In the genomic region with DNA sequence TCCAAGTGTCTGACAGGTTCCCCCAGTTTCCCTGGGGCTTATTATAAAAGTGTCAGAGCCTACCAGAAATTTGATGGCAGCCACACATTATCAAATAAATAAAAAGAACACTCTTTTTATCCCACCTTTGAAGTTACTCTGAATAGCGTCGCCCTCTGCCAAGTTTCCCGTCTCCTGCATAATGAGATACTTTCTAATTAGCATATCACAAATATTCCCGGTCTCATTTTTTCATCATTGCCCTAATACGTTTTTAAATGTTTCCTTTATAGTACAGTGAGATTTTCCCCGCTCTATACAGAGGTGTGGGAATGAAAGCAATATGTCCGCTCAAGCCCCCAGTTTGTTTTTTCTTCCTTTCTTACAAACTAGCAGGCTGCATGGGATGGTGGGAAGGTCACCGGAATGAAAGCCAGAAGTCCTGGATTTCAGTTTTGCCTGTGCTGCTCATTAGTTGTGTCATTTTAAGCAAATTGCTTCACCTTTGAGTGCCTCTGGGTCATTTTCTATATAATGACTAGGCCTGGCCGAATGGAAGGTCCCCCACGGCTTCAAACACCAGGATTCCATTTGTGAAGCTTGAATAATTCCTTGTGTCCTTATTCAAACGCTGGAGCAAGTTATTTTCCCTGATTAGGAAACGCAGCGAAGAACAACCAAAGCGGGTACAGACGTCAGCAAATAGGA, we compare ENCODE assay signal across 7 mouse cellular contexts.
DNase-seq lines count a peak whose midpoint lies in the region; ATAC-seq and TF ChIP-seq lines count a peak whose summit lies in the region.

No protein-coding gene starts in this region.

- no peak for TF ChIP-seq CTCF in midbrain, postnatal 0 days (IDR thresholded peaks at IDR 0.05)

- ATAC-seq in kidney, embryonic 14.5 days (ENCODE audit: low FRiP score, low TSS enrichment), result no peak
- ATAC-seq in embryonic facial prominence, embryonic 12.5 days (ENCODE audit: insufficient number of reproducible peaks, insufficient read depth, low FRiP score, low TSS enrichment), result no peak
- ATAC-seq in midbrain, postnatal 0 days (ENCODE audit: low FRiP score), result no peak

- DNase-seq in kidney, adult 11 months, result peak; percentile 25
- no peak for DNase-seq in hindbrain, embryonic 10.5 days (ENCODE audit: low spot score)
- peak; percentile 30 for DNase-seq in midbrain, postnatal 0 days (ENCODE audit: low spot score)
- no peak for DNase-seq in adipocyte (ENCODE audit: low spot score)
- DNase-seq in urinary bladder, postnatal 25 days (ENCODE audit: low spot score), result no peak

- no peak overlapping the region for H3K27ac ChIP-seq in kidney, embryonic 14.5 days (ENCODE audit: low read depth, low read length)
- H3K27ac ChIP-seq in embryonic facial prominence, embryonic 12.5 days, result 0 out of 2 replicates have a peak overlapping the region, but pooled peaks have one; percentile 23
- 0 out of 2 replicates have a peak overlapping the region, but pooled peaks have one; percentile 12 for H3K27ac ChIP-seq in hindbrain, embryonic 10.5 days
- peak overlapping the region; percentile 57 for H3K27ac ChIP-seq in midbrain, postnatal 0 days (ENCODE audit: low read depth, low read length)

- WGBS in kidney, embryonic 14.5 days, result 58% methylated on average over 15 of the region's 15 CpGs
- WGBS in embryonic facial prominence, embryonic 12.5 days, result 16% methylated on average over 15 of the region's 15 CpGs
- WGBS in hindbrain, embryonic 10.5 days, result 19% methylated on average over 15 of the region's 15 CpGs
- 10% methylated on average over 15 of the region's 15 CpGs for WGBS in midbrain, postnatal 0 days

- no peaks in the 10 kb centered on the region for H3K36me3 ChIP-seq in kidney, embryonic 14.5 days (ENCODE audit: control insufficient read depth, insufficient read depth, low read length)
- no peaks in the 10 kb centered on the region for H3K36me3 ChIP-seq in embryonic facial prominence, embryonic 12.5 days
- H3K36me3 ChIP-seq in hindbrain, embryonic 10.5 days, result no peaks in the 10 kb centered on the region
- no peaks in the 10 kb centered on the region for H3K36me3 ChIP-seq in midbrain, postnatal 0 days (ENCODE audit: insufficient read depth, low read length)

- H3K27me3 ChIP-seq in kidney, embryonic 14.5 days (ENCODE audit: control insufficient read depth, insufficient read depth, low read length), result no peaks in the 10 kb centered on the region
- no peaks in the 10 kb centered on the region for H3K27me3 ChIP-seq in embryonic facial prominence, embryonic 12.5 days
- H3K27me3 ChIP-seq in hindbrain, embryonic 10.5 days (ENCODE audit: insufficient read depth, poor library complexity, severe bottlenecking), result peaks cover 74% of the 10 kb centered on the region
- H3K27me3 ChIP-seq in midbrain, postnatal 0 days (ENCODE audit: insufficient read depth, low read length), result no peaks in the 10 kb centered on the region

- H3K4me1 ChIP-seq in kidney, embryonic 14.5 days (ENCODE audit: control insufficient read depth, insufficient read depth, low read length), result peaks cover 23% of the 10 kb centered on the region; the same call in 1 of the 2 replicates
- H3K4me1 ChIP-seq in embryonic facial prominence, embryonic 12.5 days, result peaks cover 44% of the 10 kb centered on the region
- H3K4me1 ChIP-seq in hindbrain, embryonic 10.5 days (replicated peaks), result peaks cover 47% of the 10 kb centered on the region
- no peaks in the 10 kb centered on the region for H3K4me1 ChIP-seq in midbrain, postnatal 0 days (ENCODE audit: insufficient read depth, low read length)

- H3K4me2 ChIP-seq in kidney, embryonic 14.5 days (replicated peaks; ENCODE audit: low read depth, low read length), result no peak overlapping the region
- H3K4me2 ChIP-seq in embryonic facial prominence, embryonic 12.5 days (replicated peaks), result no peak overlapping the region
- H3K4me2 ChIP-seq in midbrain, postnatal 0 days (ENCODE audit: low read depth, low read length, poor library complexity, severe bottlenecking), result peak overlapping the region; percentile 25

- no peak overlapping the region for H3K4me3 ChIP-seq in kidney, embryonic 14.5 days (ENCODE audit: low read length)
- no peak overlapping the region for H3K4me3 ChIP-seq in embryonic facial prominence, embryonic 12.5 days
- H3K4me3 ChIP-seq in hindbrain, embryonic 10.5 days, result no peak overlapping the region
- H3K4me3 ChIP-seq in midbrain, postnatal 0 days (ENCODE audit: low read depth, low read length), result peak overlapping the region; percentile 15; the same call in 1 of the 2 replicates

- no peaks in the 10 kb centered on the region for H3K9me3 ChIP-seq in kidney, embryonic 14.5 days (ENCODE audit: control insufficient read depth, low read length)
- no peaks in the 10 kb centered on the region for H3K9me3 ChIP-seq in embryonic facial prominence, embryonic 12.5 days
- H3K9me3 ChIP-seq in hindbrain, embryonic 10.5 days, result no peaks in the 10 kb centered on the region
- H3K9me3 ChIP-seq in midbrain, postnatal 0 days (ENCODE audit: low read length), result no peaks in the 10 kb centered on the region

- H3K9ac ChIP-seq in kidney, embryonic 14.5 days (ENCODE audit: low read depth, low read length), result no peak overlapping the region
- no peak overlapping the region for H3K9ac ChIP-seq in embryonic facial prominence, embryonic 12.5 days
- H3K9ac ChIP-seq in midbrain, postnatal 0 days (replicated peaks; ENCODE audit: low read length, poor library complexity, severe bottlenecking), result peak overlapping the region; percentile 10; the same call in 1 of the 2 replicates

Comparison
In these comparisons a context has a peak if more than half of its experiments do, and no peak if none do; other contexts are left out.
1. DNase-seq: peak in kidney, adult 11 months (single experiment) and midbrain, postnatal 0 days (single experiment); none in hindbrain, embryonic 10.5 days (single experiment), adipocyte (single experiment) and urinary bladder, postnatal 25 days (single experiment).